Mouse (Mus musculus) spleen, postnatal 36 days (tissue): ENCODE data around the gene Tmem237.

Source experiments
- DNase-seq, 2 experiments: peaks; one replicate each; pipeline ENCODE4 v3.0.0; 2022; ENCODE audit warnings: low spot score in 2 of 2, mixed read lengths in 1 of 2

Gene Tmem237

GRCm38 (mm10) chr1:59101020-59101419, 19.2 kb downstream of the Tmem237 start:
- no peak for DNase-seq

- no peak for DNase-seq
These were observed 25.5 kb downstream of the Tmem237 start, which contains the start of gene C2cd6 for GRCm38 (mm10) chr1:59094705-59095104. Gene C2cd6 (minus strand): TSS chr1:59094900.

DNA sequence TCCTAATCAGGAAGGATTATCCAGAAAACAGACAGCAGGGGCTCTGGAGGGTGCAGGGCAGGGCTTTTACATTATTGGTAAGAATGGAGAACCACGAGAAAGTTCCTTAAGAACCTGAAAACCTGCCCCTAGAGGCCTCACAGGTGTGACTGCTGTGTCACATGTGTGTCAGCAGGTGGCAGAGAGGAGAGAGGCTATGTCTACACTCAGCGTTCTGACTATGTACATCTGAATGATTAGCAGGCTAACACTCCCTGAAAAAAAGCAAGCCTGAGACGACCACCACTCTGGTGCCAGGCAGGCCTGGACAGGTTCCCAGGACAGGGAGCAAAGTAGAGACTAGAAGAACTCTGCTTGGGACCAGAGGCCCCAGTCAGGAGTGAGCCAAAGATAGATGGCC, 49.3 kb downstream of the Tmem237 start:
- DNase-seq: no peak

- no peak for DNase-seq
These were observed 52.2 kb downstream of the Tmem237 start for GRCm38 (mm10) chr1:59067976-59068375.

DNA sequence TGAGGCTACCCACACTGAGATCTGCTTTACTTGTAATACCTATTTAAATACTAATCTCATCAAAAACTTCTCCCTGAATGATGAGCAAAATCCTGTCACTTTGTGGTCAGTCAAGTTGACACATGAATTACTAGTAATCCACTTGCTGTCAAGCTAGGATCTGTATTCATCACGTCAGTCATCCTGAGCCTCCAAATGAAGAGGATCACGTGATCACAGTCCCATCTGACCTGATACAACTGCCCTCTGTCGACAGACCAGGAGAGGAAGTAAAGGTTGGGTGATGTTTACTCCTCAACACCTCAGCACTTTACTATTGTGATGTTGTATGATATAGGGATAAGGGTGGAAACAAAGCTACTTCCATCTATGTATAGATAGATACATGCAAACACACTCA, 56.5 kb downstream of the Tmem237 start:
- no peak for DNase-seq

DNA sequence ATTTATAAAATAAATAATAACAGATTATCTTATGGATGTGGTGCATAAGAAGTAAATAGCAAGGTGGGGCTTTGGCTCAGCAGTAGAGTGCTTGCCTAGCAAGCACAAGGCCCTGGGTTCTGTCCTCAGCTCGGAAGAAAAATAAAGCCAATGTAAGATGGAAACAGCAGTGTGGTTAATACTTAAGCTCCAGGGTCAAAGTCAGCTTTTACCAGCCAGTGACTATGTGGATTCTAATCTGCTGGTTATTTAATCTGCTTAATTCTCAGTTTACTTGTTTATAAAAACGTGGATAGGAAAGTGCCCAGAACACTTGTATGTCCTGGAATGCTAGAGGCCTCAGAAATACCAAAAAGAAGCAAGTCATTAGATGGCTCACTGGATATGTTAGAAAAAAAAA, 63.3 kb downstream of the Tmem237 start:
- DNase-seq: no peak

- no peak for DNase-seq
These were observed 68.9 kb downstream of the Tmem237 start for GRCm38 (mm10) chr1:59051306-59051705.
